Mouse (Mus musculus) lung, postnatal 36 days (tissue): Measurements from ENCODE around the gene Rbm5.

Source experiments
- DNase-seq: peaks from one replicate; pipeline ENCODE4 v3.0.0; 2022; ENCODE audit warnings: mixed read lengths

Gene Rbm5

GRCm38 (mm10) chr9:107728919-107729670 lies 41.7 kb downstream of the Rbm5 start:
- DNase-seq, result no peak

GRCm38 (mm10) chr9:107727041-107727440 lies 43.8 kb downstream of the Rbm5 start:
- peak; percentile 46 for DNase-seq

- peak; percentile 39 for DNase-seq
Measured at GRCm38 (mm10) chr9:107724796-107725195, 46.0 kb downstream of the Rbm5 start.

GRCm38 (mm10) chr9:107723794-107724531 lies 46.8 kb downstream of the Rbm5 start:
- peak; percentile 92 for DNase-seq

- no peak for DNase-seq
Measured at GRCm38 (mm10) chr9:107723292-107723691, 47.5 kb downstream of the Rbm5 start.

- peak; percentile 73 for DNase-seq
Measured at GRCm38 (mm10) chr9:107718781-107719540, 51.8 kb downstream of the Rbm5 start.

GRCm38 (mm10) chr9:107716951-107717350 lies 53.8 kb downstream of the Rbm5 start:
- no peak for DNase-seq

GRCm38 (mm10) chr9:107715632-107716031 lies 55.2 kb downstream of the Rbm5 start:
- DNase-seq, result no peak

- DNase-seq, result peak; percentile 67
Measured at GRCm38 (mm10) chr9:107714221-107714952, 56.4 kb downstream of the Rbm5 start.

GRCm38 (mm10) chr9:107709697-107710483 lies 60.9 kb downstream of the Rbm5 start, which contains the start of gene Sema3f:
TSS of gene Sema3f (minus strand) at chr9:107710475.
- peak; percentile 88 for DNase-seq

GRCm38 (mm10) chr9:107709096-107709696 lies 61.6 kb downstream of the Rbm5 start:
- no peak for DNase-seq

GRCm38 (mm10) chr9:107708439-107709095 lies 62.2 kb downstream of the Rbm5 start:
- DNase-seq, result no peak

- no peak for DNase-seq
Measured at GRCm38 (mm10) chr9:107707701-107708438, 62.9 kb downstream of the Rbm5 start.

GRCm38 (mm10) chr9:107706781-107707211 lies 64.0 kb downstream of the Rbm5 start:
- DNase-seq, result no peak

- DNase-seq, result peak; percentile 78
Measured at GRCm38 (mm10) chr9:107703337-107704122, 67.3 kb downstream of the Rbm5 start.

GRCm38 (mm10) chr9:107702606-107703185 lies 68.1 kb downstream of the Rbm5 start:
- peak; percentile 90 for DNase-seq

GRCm38 (mm10) chr9:107701594-107701993 lies 69.2 kb downstream of the Rbm5 start:
- peak; percentile 95 for DNase-seq

GRCm38 (mm10) chr9:107700114-107700571 lies 70.7 kb downstream of the Rbm5 start:
- no peak for DNase-seq
